Mouse (Mus musculus): ENCODE data around the gene Myo10.
A peak's percentile ranks its signal among the peaks of the same experiment; 100 is the strongest.

The Myo10 gene

DNA sequence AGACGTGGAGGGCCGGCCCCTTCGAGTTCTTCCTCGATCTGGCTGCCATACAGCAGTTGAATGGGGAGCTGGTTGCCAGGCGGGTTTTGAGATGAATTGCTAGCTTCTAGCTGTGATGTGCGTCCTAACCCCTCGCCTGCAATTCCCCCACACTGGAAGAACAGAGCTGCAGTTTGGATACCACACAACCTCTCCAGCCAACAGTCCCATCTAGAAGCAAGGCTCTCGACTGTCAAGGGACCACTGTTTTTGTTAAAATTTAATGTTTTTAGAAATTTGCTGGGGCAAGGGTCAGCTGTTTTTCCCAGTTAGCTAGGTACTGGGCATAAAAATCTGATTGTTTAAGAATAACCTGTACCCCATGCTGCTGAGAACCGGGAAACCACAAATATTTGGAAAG lies 165.1 kb downstream of the Myo10 start:
- no peak for ATAC-seq (ENCODE audit: insufficient number of reproducible peaks, low FRiP score, low TSS enrichment)

DNA sequence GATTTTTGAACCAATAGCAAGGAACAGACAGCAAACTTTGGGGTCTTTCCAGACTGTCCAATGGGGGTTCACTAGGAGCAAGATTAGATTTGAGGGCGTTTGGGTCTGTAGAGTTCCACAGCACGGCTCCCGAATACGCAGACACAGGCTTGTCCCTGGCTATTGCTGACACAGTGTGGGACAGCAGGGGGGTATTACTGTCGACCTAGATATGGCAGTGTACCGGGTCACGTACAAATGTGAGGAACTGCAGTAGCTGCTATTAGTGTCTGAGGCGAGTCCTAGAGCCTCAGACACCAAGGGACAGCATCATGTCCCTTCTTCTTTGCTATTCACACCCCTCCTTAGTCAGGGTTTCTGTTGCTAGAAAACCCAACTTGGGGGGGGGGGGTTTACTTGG lies 165.6 kb downstream of the Myo10 start:
- ATAC-seq (ENCODE audit: insufficient number of reproducible peaks, low FRiP score, low TSS enrichment) = no peak

DNA sequence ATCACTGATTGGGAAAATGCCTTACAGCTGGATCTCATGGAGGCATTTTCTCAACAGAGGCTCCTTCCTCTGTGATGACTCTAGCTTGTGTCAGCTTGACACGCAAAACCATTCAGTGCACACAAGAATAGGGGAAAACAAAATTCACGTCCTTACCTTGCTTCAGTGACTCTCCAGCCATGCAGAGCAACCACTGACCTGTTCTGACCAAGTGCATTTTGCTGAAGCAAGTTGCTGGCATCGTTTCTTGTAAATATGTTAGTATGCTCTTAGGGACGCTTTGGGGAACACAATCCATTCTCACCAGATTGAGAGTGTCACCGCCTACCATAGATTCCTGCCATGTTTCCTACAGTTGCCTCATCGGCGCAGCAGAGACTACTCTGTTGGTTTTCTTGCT lies 166.2 kb downstream of the Myo10 start:
- no peak for ATAC-seq (ENCODE audit: insufficient number of reproducible peaks, low FRiP score, low TSS enrichment)

DNA sequence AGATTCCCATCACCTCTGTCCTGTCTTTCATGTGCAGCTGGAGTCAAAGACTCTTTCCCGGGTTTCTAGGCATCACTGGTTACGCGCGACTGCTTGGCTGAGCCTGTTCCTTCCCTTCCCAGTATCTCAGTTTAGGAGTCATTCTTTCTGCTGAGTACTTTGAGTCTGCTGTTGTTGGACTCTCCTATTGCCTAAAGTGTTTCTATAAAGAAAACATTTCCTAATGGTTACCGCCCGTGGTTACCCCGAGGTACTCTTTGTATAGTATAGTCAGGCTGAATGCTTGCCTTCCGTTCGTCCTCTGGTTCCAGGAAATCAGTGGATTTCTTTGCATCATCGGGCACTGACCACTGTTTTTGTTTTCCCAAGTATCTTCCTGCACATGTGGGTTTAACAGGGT lies 166.9 kb downstream of the Myo10 start:
- no peak for ATAC-seq (ENCODE audit: insufficient number of reproducible peaks, low FRiP score, low TSS enrichment)

DNA sequence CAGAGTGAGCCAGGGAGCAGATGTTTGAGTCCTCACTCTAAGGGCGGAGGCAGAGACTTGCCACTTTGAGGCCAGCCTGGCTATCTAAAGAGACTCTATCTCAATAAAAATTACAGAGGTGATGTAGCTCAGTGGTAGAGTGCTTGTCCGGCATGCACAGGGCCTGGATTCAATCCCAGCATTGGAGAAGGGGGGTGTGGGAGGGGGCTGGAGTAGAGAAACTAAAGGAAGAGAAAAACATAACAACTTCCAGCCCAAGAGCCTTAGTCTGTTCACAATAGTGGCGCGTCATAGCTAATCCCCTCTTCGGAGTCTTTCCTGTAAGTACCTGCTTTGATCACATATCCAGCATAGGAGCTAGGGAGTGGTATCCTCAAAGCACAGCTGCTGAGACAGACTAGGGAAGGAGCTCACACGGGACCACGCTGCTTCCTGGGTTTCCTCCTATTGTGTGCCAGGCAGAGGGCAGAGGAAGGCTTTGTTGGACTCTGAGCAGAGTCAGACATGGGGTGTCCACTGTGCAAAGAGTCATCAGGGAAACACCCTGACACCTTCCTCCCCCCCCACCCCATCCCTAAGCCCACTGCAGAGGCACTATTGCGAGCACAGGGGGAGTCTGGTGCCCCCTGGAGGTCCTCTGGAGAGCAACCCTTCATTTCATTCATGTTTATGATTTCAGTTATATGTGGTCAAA lies 169.5 kb downstream of the Myo10 start:
- ATAC-seq (ENCODE audit: insufficient number of reproducible peaks, low FRiP score, low TSS enrichment) = no peak

DNA sequence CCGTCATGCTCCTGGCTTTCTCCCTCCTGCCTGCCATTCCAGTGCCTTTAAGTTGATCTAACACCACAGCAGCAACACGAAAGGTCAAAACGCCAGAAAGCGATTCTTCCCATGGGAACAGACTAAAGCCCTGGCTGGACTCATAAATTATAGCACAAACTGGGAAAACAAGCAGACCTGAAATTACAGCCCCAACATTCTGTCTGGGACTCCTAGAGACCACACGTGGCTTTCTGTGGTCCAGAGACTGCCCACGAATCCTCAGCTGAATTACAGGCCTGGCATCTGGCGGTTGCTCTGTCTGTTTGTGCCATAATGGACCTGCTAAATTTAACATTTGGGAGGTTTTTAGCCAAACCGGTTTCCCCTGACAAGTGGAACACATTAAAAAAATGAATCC lies 171.8 kb downstream of the Myo10 start:
- ATAC-seq (ENCODE audit: insufficient number of reproducible peaks, low FRiP score, low TSS enrichment) = no peak

DNA sequence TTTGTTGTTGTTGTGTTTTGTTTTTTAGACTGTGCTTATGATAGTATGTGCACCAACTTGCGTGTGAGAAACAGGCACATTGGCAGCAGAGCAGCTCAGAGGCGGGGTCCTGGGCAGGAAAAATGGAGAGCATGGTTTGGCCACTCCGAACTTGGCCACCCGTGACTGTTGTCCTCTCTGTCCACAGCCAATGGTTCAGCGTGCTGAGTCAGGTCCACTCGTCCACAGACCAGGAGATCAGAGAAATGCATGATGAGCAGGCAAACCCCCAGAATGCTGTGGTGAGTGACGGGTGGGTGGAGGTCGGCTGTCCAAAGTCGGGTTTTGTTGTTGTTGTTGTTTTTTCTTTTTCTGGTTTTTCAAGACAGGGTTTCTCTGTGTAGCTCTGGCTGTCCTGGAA lies 173.2 kb downstream of the Myo10 start:
- no peak for ATAC-seq (ENCODE audit: insufficient number of reproducible peaks, low FRiP score, low TSS enrichment)

DNA sequence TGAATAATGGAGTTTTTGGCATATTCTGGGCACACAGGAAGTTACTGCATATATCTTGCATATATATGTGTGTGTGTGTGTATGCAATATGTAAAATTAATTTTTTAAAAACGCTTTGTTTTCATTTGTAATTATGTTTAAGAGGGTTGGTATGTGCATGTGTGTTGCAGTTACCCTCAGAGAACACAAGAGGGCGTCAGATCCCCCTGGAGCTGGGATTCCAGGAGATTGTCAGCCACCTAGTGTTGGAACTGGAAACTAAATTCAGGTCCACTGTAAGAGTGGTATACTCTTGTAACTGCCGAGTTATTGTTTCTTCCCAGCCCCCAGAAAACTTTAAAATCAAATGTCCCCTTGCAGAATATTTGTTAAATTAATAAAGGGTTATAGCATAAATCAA lies 174.0 kb downstream of the Myo10 start:
- no peak for ATAC-seq (ENCODE audit: insufficient number of reproducible peaks, low FRiP score, low TSS enrichment)

DNA sequence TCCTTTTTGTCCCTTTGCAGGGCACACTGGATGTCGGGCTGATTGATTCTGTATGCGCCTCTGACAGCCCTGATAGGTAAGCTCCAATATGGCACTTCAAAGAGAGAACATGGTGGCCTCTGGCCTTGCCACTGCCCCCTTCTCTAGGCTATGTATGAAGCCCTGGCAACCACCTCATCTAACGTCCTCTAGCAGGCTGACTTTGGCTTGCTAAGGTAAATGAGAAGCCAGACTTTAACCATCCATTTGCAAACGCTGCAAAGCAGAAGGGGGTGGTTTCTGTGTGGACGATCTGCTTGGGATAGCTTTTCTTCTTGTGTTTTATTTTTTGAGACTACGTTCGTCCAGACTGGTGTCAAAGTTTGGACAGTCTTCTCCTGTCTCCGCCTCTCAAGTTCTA lies 174.9 kb downstream of the Myo10 start:
- no peak for ATAC-seq (ENCODE audit: insufficient number of reproducible peaks, low FRiP score, low TSS enrichment)

DNA sequence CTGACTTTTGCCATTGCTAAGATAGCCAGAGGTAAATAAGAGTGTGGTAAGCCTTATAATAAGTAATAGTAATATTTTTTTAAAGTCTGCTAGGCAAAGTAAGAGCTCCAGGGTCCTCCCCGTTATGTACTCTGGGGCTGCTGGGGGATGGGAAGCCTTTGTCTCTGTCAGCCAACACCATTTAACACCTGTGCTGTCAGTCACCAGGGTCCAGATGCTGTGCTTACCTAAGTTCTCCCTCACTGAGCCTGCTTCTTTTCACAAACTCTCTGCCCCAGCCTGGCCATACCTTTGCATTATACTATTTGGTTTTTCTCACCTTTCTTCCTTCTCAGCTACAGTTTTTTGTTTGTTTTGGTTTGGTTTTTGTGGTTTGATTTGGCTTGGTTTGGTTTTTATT lies 175.6 kb downstream of the Myo10 start:
- ATAC-seq (ENCODE audit: insufficient number of reproducible peaks, low FRiP score, low TSS enrichment) = no peak

DNA sequence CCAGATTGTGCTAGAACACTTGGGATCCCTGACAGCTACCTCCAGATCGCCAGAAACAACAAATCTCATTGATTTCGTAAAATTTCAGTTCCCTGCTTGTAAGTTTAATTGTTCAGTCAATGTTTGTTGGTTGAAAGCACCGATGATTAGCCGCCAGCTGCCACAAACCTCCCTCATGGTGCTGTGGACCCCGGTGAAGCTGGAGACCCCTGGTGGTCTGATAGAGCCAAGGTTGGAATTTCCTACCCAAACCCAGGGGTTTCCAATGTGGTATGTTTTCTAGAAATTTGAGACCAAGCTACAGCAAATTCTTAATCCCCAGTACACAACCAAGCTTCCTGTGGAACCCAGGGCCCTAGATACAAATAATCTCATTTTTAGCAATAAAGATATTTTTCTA lies 179.4 kb downstream of the Myo10 start:
- ATAC-seq (ENCODE audit: insufficient number of reproducible peaks, low FRiP score, low TSS enrichment) = no peak

DNA sequence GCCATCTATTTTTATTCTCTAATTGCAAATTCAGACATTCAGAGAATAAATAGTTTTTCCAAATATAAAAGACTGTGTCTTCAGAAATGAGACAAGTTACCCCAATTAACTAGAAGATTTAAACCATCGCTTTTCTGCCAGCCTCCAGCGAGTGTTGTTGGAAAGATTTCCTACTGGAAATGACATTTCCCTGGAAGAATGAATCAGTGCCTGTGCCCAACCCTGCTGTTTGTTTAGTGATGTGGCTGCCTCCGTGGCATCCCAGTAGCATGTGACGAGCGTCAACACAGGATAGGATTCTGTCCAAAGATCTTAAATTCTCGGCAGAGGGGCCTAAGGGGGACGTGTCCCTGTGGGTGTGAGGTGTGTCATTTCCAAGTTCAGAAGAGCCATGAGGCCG lies 179.9 kb downstream of the Myo10 start:
- no peak for ATAC-seq (ENCODE audit: insufficient number of reproducible peaks, low FRiP score, low TSS enrichment)

DNA sequence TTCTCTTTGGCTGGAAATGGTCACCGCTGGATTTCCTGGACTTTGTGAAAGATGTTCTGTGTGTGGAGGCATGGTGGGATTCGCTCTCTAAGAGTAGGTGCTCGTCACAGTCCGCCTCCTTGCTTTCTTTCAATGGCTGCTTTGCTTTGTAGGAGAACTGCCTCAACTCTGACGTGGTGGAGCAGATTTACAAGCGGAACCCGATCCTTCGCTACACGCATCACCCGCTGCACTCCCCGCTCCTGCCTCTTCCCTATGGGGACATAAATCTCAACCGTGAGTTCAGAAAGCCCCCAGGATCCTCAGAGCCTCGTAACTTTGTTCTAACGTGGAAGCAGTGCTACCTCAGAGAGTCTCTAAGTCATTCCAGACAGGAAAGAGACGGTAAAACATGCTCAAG lies 180.8 kb downstream of the Myo10 start:
- no peak for ATAC-seq (ENCODE audit: insufficient number of reproducible peaks, low FRiP score, low TSS enrichment)

DNA sequence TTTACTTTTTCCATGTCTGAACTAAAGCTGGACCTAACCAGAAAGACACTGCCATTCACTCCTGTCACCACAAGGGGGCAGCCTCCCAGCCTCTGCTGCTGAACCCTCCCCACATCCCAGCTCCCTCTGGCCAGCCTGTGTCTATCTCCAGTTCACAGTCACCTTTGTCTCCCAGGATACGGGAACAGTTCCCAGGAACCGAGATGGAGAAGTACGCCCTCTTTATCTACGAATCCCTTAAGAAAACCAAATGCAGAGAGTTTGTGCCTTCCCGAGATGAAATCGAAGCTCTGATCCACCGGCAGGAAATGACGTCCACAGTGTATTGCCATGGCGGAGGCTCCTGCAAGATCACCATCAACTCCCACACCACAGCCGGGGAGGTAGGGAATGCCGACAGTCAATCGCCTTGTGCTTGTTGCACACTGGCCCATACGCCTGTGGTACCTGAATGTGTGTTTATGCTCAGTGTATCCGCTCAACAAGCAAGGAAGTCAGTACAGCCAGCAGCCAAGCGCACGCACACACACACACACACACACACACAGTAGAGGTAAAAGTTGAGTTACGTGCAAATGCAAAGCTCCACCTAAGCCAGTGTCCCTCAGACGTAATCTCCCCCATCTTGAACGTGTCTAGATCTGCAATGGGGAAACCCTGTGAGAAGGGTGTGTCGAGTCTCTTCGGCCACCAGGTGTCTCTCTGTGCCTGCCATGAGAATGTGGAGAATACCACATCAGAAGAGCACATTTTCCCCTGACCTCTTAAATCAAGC lies 183.2 kb downstream of the Myo10 start:
- ATAC-seq (ENCODE audit: insufficient number of reproducible peaks, low FRiP score, low TSS enrichment) = peak; percentile 84

DNA sequence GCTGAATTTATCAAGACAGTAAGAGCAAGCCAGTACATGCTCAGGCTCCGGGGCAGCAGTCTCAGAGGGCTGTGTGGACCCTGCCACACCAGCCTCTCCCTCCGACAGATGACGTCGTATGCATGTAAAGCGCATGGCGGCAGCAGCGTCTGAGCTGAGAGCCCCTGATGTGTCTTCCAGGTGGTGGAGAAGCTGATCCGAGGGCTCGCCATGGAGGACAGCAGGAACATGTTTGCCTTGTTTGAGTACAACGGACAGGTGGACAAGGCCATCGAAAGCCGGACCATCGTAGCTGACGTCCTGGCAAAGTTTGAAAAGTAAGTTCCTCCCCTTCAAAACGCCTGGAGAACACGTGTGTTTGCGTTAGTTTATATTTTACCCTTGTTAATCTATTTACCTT lies 184.0 kb downstream of the Myo10 start:
- no peak for ATAC-seq (ENCODE audit: insufficient number of reproducible peaks, low FRiP score, low TSS enrichment)

DNA sequence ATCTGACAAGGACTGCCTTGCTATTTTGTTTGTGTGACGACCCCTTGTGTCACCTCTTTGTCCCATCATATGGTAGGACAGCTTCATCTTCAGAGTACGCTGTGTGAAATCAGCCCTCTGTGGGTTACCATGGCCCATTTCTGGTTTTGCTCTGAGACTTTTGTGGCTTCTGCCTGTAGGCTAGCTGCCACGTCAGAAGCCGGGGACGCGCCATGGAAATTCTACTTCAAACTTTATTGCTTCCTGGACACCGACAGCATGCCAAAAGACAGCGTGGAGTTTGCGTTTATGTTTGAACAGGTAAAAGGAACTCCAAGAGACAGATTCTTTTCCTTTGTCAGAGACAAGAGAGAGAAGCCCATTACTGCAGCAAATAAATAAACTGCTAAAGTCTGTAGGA lies 184.6 kb downstream of the Myo10 start:
- ATAC-seq (ENCODE audit: insufficient number of reproducible peaks, low FRiP score, low TSS enrichment) = no peak

DNA sequence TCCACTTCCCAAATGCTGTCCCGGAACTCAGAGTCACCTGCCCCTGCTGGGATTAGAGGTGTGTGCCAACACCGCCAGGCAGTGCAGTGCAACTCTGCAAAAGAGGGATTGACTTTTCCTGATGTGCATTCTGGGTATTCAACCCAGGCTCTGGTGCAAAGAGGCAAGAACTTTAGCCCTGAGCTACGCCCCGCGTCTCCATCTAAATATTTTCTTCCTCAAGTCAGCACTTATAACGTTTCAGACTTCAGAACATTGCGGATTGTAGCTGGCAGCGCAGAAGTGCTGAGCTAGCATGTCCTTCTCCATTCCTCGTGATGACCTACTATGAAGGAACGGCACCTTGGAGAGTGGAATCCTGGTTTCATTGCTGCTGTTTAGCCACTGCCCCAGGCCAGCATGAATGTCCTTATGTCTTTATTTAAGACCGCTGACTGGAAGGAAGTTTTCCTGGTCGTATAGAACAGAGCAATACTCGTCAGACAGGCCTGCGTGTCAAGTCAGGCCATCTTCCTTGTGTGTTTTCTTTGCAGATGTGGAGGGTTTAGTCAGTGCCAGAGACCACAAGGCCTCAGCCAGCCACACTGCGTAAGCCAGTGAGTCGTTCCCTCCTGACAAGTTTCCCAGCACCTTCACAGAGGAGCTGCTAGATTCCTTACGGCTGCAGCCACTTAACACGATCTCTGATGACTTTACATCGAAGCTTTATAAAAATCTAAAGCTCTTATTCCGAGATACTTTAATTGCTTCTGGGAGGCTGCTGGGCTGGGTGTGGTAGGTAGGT lies 186.5 kb downstream of the Myo10 start:
- no peak for ATAC-seq (ENCODE audit: insufficient number of reproducible peaks, low FRiP score, low TSS enrichment)

DNA sequence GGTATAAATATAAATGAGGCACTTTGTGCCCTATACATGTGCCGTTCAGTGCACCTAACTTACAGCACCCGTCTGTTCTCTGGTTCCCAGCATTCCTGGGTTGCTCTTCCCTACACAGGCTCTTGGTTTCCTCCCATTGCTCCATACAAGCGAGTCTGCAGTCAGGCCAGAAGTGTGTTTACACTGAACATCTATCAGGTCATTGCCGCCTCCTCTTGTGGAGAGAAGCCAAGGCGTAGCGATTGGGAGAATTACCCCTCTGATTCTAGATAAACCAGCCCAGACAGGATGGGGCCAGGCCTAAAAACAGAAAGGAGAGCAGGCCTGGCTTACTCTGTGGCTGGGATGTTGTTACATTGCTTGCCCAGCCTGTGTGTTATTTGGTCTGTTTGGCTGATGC lies 187.3 kb downstream of the Myo10 start:
- no peak for ATAC-seq (ENCODE audit: insufficient number of reproducible peaks, low FRiP score, low TSS enrichment)

DNA sequence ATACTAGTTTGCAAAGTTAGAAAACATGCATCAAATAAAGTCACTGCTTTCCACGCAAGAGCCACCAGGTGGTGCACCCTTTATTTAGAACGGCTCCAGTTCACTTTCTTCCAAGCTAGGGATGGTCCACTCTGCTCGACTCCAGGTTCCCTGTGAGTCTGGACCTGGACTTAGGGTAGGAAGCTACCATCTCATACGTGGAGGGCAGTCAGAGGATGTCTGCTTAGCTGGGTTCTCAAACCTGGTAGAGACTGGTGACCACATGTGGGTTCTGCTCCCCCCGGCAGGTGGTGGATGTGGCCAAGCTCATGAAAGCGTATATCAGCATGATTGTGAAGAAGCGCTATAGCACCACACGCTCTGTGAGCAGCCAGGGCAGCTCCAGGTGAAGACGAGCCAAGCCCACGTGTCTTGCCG lies 189.5 kb downstream of the Myo10 start:
- ATAC-seq (ENCODE audit: insufficient number of reproducible peaks, low FRiP score, low TSS enrichment) = no peak

DNA sequence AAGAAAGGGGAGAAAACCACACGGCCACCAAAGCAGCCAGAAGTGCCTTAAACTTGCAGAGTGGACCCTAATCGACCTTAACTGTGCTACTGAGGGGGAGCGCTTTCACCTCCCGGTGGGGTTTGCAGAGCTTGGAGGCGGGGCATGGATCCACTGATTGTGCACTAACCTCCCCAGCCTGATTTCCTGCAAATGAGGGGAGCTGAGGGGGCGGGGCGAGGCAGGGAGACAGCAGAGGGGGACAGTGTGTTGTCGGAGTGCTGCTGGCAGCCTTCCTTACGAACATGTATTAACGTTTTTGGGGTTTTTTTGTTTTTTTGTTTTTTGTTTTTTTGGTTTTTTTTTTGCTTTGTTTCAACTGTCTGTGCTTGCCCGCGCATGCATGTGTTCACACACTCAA lies 190.2 kb downstream of the Myo10 start:
- ATAC-seq (ENCODE audit: insufficient number of reproducible peaks, low FRiP score, low TSS enrichment) = no peak

DNA sequence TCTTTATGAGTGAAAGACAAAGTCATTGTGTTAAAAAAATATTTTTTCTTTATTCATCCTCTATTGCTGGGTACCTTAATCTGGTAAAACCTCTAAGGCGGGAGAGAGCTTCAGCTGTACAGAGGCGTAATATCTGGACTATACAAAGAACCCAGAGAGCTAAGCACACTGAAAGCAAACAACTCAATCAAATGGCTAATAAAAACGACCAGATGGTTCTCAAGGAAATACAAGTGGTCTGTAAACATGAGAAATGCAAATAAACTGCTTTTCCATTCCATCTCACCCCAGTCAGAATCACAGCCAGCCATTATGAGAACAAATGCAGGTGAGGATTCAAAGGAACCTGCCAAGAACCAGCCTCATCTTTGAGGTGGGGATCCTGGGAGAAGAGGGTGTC lies 192.2 kb downstream of the Myo10 start:
- ATAC-seq (ENCODE audit: insufficient number of reproducible peaks, low FRiP score, low TSS enrichment) = no peak
